Mouse (Mus musculus): Measurements from ENCODE around the gene Birc5. TPM values are rescaled to one million over a fixed set of nuclear protein-coding genes. Genes with fewer than 3 reads are reported as not detected.

Birc5 gene
- polyA plus RNA-seq, 1 experiment = 75.4 TPM

GRCm38 (mm10) chr11:117847593-117848215 is 1.3 kb upstream of the Birc5 start:
- Histone ChIP-seq H3K36me3 (ENCODE audit: control insufficient read depth, insufficient read depth, low read length) (no peaks in the 10 kb centered on the region; the same call in 1 of the 2 replicates), H3K4me1 (replicated peaks; ENCODE audit: control insufficient read depth, insufficient read depth, low read length) (peaks cover 12% of the 10 kb centered on the region), H3K27ac (ENCODE audit: control insufficient read depth, insufficient read depth, low read length) (peak overlapping the region; percentile 78), H3K27me3 (ENCODE audit: control insufficient read depth, insufficient read depth, low read length) (no peaks in the 10 kb centered on the region), H3K4me3 (ENCODE audit: control insufficient read depth, insufficient read depth, low read length) (no peak overlapping the region)
- no peak for TF ChIP-seq POLR2A (IDR thresholded peaks at IDR 0.05; ENCODE audit: control insufficient read depth, extremely low read depth, insufficient read depth, low read length, poor library complexity)
- TF ChIP-seq CTCF (IDR thresholded peaks at IDR 0.05; ENCODE audit: borderline replicate concordance, control insufficient read depth, extremely low read depth, insufficient read depth, low read length, poor library complexity) = no peak
- 77% methylated on average over 7 of the region's 7 CpGs for WGBS
- no peak for DNase-seq

GRCm38 (mm10) chr11:117848271-117848984 is 623 bp upstream of the Birc5 start:
- Histone ChIP-seq H3K27me3 (ENCODE audit: control insufficient read depth, insufficient read depth, low read length) (no peaks in the 10 kb centered on the region), H3K36me3 (ENCODE audit: control insufficient read depth, insufficient read depth, low read length) (peaks cover 4% of the 10 kb centered on the region; the same call in 1 of the 2 replicates), H3K4me1 (replicated peaks; ENCODE audit: control insufficient read depth, insufficient read depth, low read length) (peaks cover 12% of the 10 kb centered on the region), H3K27ac (ENCODE audit: control insufficient read depth, insufficient read depth, low read length) (peak overlapping the region; percentile 78), H3K4me3 (ENCODE audit: control insufficient read depth, insufficient read depth, low read length) (peak overlapping the region; percentile 64)
- TF ChIP-seq CTCF (IDR thresholded peaks at IDR 0.05; ENCODE audit: borderline replicate concordance, control insufficient read depth, extremely low read depth, insufficient read depth, low read length, poor library complexity) (no peak), POLR2A (IDR thresholded peaks at IDR 0.05; ENCODE audit: control insufficient read depth, extremely low read depth, insufficient read depth, low read length, poor library complexity) (no peak)
- peak; percentile 64 for DNase-seq
- 2% methylated on average over 19 of the region's 19 CpGs for WGBS

DNA sequence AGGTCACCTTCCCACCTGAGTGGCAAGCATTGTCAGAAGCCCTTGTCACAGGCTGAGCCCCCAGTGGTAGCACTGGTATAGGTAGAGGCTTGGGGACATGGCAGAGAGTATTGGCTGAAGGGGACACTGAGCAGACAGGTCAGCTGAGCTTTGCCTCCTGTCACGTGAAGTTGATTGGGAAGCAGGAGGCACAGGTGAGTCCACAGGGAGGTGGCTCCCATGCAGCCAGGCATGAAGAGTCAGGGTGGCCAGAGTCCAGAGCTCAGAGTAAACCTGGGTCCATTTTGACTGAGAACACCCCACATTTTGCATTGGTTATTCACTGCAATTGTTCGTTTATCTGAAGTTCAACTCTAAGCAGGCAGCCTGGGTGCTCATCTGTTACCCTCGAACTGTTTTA is 3.8 kb downstream of the Birc5 start:
- no peak overlapping the region for H3K27ac ChIP-seq (ENCODE audit: control insufficient read depth, insufficient read depth, low read length)
- no peak overlapping the region for H3K4me3 ChIP-seq (ENCODE audit: control insufficient read depth, insufficient read depth, low read length)
- TF ChIP-seq POLR2A (IDR thresholded peaks at IDR 0.05; ENCODE audit: control insufficient read depth, extremely low read depth, insufficient read depth, low read length, poor library complexity) = no peak
- no peak for TF ChIP-seq CTCF (IDR thresholded peaks at IDR 0.05; ENCODE audit: borderline replicate concordance, control insufficient read depth, extremely low read depth, insufficient read depth, low read length, poor library complexity)
- peaks cover 36% of the 10 kb centered on the region; the same call in 1 of the 2 replicates for H3K36me3 ChIP-seq (ENCODE audit: control insufficient read depth, insufficient read depth, low read length)
- WGBS = 93% methylated on average over 3 of the region's 3 CpGs
- DNase-seq = no peak
- no peaks in the 10 kb centered on the region for H3K27me3 ChIP-seq (ENCODE audit: control insufficient read depth, insufficient read depth, low read length)
- H3K4me1 ChIP-seq (replicated peaks; ENCODE audit: control insufficient read depth, insufficient read depth, low read length) = peaks cover 12% of the 10 kb centered on the region

DNA sequence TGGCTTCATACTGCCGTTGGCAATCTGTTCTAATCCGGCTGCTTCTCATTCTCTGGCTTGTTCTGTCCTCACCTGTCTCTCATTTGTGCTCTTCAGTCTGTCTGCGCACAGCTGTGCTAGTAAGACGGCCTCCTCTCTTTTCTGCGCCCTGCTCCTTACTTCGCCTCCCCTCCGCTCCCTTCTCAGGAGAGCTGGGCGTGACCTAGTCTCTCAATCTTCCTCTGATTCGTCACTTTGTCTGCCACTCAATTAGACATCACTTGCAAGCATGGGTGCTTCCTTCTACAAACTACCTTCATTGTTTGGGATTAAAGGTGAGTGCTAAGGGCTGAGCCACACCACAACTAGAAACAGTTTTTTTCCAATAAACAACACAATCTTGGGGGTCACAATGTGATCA is 5.2 kb downstream of the Birc5 start:
- Histone ChIP-seq H3K4me3 (ENCODE audit: control insufficient read depth, insufficient read depth, low read length) (no peak overlapping the region), H3K27me3 (ENCODE audit: control insufficient read depth, insufficient read depth, low read length) (no peaks in the 10 kb centered on the region), H3K27ac (ENCODE audit: control insufficient read depth, insufficient read depth, low read length) (no peak overlapping the region), H3K4me1 (replicated peaks; ENCODE audit: control insufficient read depth, insufficient read depth, low read length) (peaks cover 6% of the 10 kb centered on the region), H3K36me3 (ENCODE audit: control insufficient read depth, insufficient read depth, low read length) (peaks cover 36% of the 10 kb centered on the region; the same call in 1 of the 2 replicates)
- WGBS = 94% methylated on average over 9 of the region's 9 CpGs
- no peak for DNase-seq
- TF ChIP-seq POLR2A (IDR thresholded peaks at IDR 0.05; ENCODE audit: control insufficient read depth, extremely low read depth, insufficient read depth, low read length, poor library complexity) (no peak), CTCF (IDR thresholded peaks at IDR 0.05; ENCODE audit: borderline replicate concordance, control insufficient read depth, extremely low read depth, insufficient read depth, low read length, poor library complexity) (no peak)

- TF ChIP-seq CTCF (IDR thresholded peaks at IDR 0.05; ENCODE audit: borderline replicate concordance, control insufficient read depth, extremely low read depth, insufficient read depth, low read length, poor library complexity) (no peak), POLR2A (IDR thresholded peaks at IDR 0.05; ENCODE audit: control insufficient read depth, extremely low read depth, insufficient read depth, low read length, poor library complexity) (no peak)
- no peak for DNase-seq
- H3K27me3 ChIP-seq (ENCODE audit: control insufficient read depth, insufficient read depth, low read length) = no peaks in the 10 kb centered on the region; the same call in 1 of the 2 replicates
- no peak overlapping the region for H3K4me3 ChIP-seq (ENCODE audit: control insufficient read depth, insufficient read depth, low read length)
- H3K27ac ChIP-seq (ENCODE audit: control insufficient read depth, insufficient read depth, low read length) = no peak overlapping the region
- H3K4me1 ChIP-seq (replicated peaks; ENCODE audit: control insufficient read depth, insufficient read depth, low read length) = peaks cover 4% of the 10 kb centered on the region
- H3K36me3 ChIP-seq (ENCODE audit: control insufficient read depth, insufficient read depth, low read length) = peaks cover 36% of the 10 kb centered on the region; the same call in 1 of the 2 replicates
- 90% methylated on average over 5 of the region's 5 CpGs for WGBS
Measured at GRCm38 (mm10) chr11:117855360-117855759, 6.3 kb downstream of the Birc5 start.

GRCm38 (mm10) chr11:117855975-117856374 is 6.9 kb downstream of the Birc5 start:
- Histone ChIP-seq H3K27me3 (ENCODE audit: control insufficient read depth, insufficient read depth, low read length) (no peaks in the 10 kb centered on the region; the same call in 1 of the 2 replicates), H3K4me3 (ENCODE audit: control insufficient read depth, insufficient read depth, low read length) (no peak overlapping the region), H3K36me3 (ENCODE audit: control insufficient read depth, insufficient read depth, low read length) (peaks cover 36% of the 10 kb centered on the region; the same call in 1 of the 2 replicates), H3K4me1 (replicated peaks; ENCODE audit: control insufficient read depth, insufficient read depth, low read length) (peaks cover 4% of the 10 kb centered on the region; the same call in 1 of the 2 replicates), H3K27ac (ENCODE audit: control insufficient read depth, insufficient read depth, low read length) (no peak overlapping the region)
- 89% methylated on average over 1 of the region's 1 CpGs for WGBS
- DNase-seq = no peak
- TF ChIP-seq CTCF (IDR thresholded peaks at IDR 0.05; ENCODE audit: borderline replicate concordance, control insufficient read depth, extremely low read depth, insufficient read depth, low read length, poor library complexity) (no peak), POLR2A (IDR thresholded peaks at IDR 0.05; ENCODE audit: control insufficient read depth, extremely low read depth, insufficient read depth, low read length, poor library complexity) (no peak)
